Mouse (Mus musculus) spleen, adult 2 months (tissue): ENCODE measurements around the gene Smox. TPM values are rescaled to one million over a fixed set of nuclear protein-coding genes. Genes with fewer than 3 reads are reported as not detected.

ENCODE experiments used
- DNase-seq, 2 experiments: peaks; one replicate each; pipeline versions ENCODE4 v3.0.0 to v3.0.0-alpha.2; 2012 to 2021; ENCODE audit warnings: low spot score in 2 of 2, low read depth in 1 of 2
- H3K27ac ChIP-seq: fragments of 200-500 bp; 2 replicates; pipeline ENCODE4 v1.5.1; 2012; ENCODE audit warnings: low read length, inconsistent platforms; ENCODE audit not compliant: insufficient read depth
- H3K27me3 ChIP-seq: fragments of 200-500 bp; 2 replicates; pipeline ENCODE4 v1.6.1; 2012; ENCODE audit warnings: mild to moderate bottlenecking, moderate library complexity, low read length, inconsistent platforms; ENCODE audit not compliant: control insufficient read depth, insufficient read depth
- H3K36me3 ChIP-seq: fragments of 200-500 bp; 2 replicates; pipeline ENCODE4 v1.6.1; 2012; ENCODE audit warnings: mild to moderate bottlenecking, low read length, inconsistent platforms; ENCODE audit not compliant: control insufficient read depth, insufficient read depth
- H3K4me1 ChIP-seq: fragments of 200-500 bp; 2 replicates; pipeline ENCODE4 v1.6.1; 2011; ENCODE audit warnings: inconsistent platforms; ENCODE audit not compliant: control insufficient read depth, insufficient read depth, insufficient read length
- H3K4me3 ChIP-seq: fragments of 200-500 bp; 2 replicates; pipeline ENCODE4 v1.5.1; 2011; ENCODE audit warnings: mild to moderate bottlenecking, inconsistent platforms; ENCODE audit not compliant: insufficient read depth, insufficient read length; ENCODE audit errors: extremely low read depth
- CTCF ChIP-seq: fragments of 200-500 bp; IDR thresholded peaks from 2 replicates; pipeline ENCODE4 v1.5.1; 2011; ENCODE audit warnings: mild to moderate bottlenecking, inconsistent platforms; ENCODE audit not compliant: insufficient read depth, insufficient read length, insufficient replicate concordance; ENCODE audit errors: extremely low read depth
- POLR2A ChIP-seq: fragments of 200-500 bp; IDR thresholded peaks from 2 replicates; pipeline ENCODE4 v1.6.1; 2011; ENCODE audit warnings: low read depth, low read length, inconsistent platforms
- WGBS: fragments of 180-500 bp; shearing (Covaris S2); methylation state at CpG from one replicate; pipeline ENCODE4 v1.1.7; 2018; 5-methylcytosine and 5-hydroxymethylcytosine counted together
- polyA plus RNA-seq: library from polyadenylated mRNA; depleted of rRNA; stranded (reverse); fragments of >200 nt; gene quantifications from 2 replicates; pipeline ENCODE4 v1.2.3, GENCODE M21; 2012

Smox gene
- polyA plus RNA-seq, 1 experiment: 91.7 TPM

DNA sequence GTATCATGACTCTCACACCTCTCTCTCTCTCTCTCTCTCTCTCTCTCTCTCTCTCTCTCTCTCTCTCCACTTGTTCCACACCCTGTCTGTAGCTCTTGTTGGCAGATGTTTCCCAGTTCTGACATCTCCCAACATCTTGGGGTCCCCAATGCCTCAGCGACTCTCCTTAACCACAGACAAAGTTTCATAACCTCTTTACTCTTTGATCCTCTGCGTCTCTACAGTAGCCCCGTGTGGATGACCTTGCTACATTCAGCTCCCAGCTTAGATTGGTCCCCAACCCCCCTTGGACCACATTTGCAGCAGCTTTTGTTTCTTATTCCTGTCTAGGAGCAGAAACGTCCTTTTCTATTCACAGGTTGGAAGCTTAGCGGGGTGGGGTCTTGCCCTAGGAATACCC is 41.6 kb upstream of the Smox start:
- Histone ChIP-seq H3K36me3 (no peaks in the 10 kb centered on the region), H3K4me1 (no peaks in the 10 kb centered on the region), H3K27me3 (no peaks in the 10 kb centered on the region), H3K4me3 (no peak overlapping the region), H3K27ac (no peak overlapping the region)
- WGBS: 35% methylated on average over 5 of the region's 5 CpGs
- TF ChIP-seq POLR2A: no peak
- no peak for TF ChIP-seq CTCF
- no peak for DNase-seq

DNA sequence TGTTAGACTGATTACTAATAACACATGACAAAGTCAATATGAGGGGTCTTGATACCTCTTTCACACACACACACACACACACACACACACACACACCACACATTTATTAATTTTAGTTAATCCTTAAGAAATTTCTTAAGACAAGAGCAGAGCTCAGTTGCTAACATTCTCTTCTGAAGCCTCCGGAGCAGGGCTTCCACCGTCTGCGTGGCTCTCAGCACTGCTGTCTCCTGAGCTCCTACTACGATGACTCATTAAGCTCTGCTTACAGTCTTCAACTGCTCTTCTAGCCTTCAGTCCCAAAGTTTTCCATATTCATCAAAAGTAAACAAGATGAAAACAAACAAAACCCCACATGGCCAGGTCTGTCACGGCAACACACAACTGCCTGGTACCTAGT is 40.8 kb upstream of the Smox start:
- Histone ChIP-seq H3K4me3 (no peak overlapping the region), H3K27ac (no peak overlapping the region), H3K36me3 (no peaks in the 10 kb centered on the region), H3K4me1 (no peaks in the 10 kb centered on the region), H3K27me3 (no peaks in the 10 kb centered on the region)
- TF ChIP-seq CTCF: no peak
- no peak for TF ChIP-seq POLR2A
- 90% methylated on average over 5 of the region's 5 CpGs for WGBS
- no peak for DNase-seq

DNA sequence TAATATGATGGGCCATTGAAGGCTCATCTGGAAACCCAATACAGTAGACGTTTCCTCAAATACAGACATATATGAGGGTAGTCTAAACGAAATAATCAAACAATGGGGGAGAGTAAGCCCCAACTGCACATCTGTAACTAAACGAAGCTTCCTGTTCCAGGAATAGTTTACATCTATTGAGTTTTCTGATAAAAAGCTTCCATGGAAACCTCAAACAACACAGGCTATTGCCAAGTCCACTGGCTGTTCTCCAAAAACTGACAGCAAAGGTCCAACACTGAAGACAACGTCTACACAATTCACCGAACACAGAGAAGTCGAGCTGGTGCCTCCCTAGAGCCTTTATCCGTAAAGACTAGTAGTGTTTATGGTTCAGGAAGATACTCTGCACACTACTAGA is 33.6 kb upstream of the Smox start:
- DNase-seq: no peak
- Histone ChIP-seq H3K27me3 (no peaks in the 10 kb centered on the region), H3K36me3 (no peaks in the 10 kb centered on the region), H3K4me1 (no peaks in the 10 kb centered on the region), H3K4me3 (no peak overlapping the region), H3K27ac (no peak overlapping the region)
- 75% methylated on average over 7 of the region's 7 CpGs for WGBS
- TF ChIP-seq CTCF: no peak
- TF ChIP-seq POLR2A: no peak

DNA sequence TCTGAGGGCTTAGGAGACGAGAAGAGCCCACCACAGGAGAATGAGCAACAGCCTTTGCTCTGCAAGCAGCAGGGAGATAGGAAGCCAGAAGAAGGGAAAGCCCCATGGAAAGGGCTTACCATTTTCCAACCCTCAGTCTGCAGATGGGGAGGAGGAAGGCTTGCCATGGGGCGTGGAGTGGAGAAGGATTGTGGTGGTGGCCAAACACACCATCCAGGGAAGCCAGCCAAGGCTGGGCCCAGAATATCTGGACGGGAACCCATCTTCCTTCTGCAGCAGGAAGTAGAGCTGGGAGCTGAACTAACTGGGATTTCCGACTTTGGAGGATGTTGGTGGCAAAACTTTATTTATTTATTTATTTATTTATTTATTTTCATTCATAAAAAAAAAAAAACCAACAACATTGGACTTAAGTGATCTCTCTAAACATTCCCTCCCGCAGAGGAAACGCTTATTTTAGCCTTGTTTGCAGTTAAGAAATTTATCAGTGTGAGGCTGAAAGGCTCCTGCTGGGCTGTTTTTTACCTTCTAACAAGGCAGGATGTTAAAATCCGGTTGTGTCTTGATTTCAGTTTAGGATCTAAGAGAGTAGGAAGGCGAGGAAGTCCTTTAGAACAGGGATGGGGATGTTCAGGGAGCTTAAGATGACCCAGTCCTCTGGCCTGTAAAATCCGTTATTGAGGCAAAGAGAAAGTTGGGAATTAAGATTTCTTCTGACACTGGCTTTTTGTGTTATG is 30.2 kb upstream of the Smox start:
- no peaks in the 10 kb centered on the region for H3K27me3 ChIP-seq
- H3K4me3 ChIP-seq: no peak overlapping the region
- no peak for DNase-seq
- WGBS: 78% methylated on average over 9 of the region's 9 CpGs
- no peaks in the 10 kb centered on the region for H3K4me1 ChIP-seq
- H3K36me3 ChIP-seq: no peaks in the 10 kb centered on the region
- no peak for TF ChIP-seq POLR2A
- TF ChIP-seq CTCF: no peak
- no peak overlapping the region for H3K27ac ChIP-seq

DNA sequence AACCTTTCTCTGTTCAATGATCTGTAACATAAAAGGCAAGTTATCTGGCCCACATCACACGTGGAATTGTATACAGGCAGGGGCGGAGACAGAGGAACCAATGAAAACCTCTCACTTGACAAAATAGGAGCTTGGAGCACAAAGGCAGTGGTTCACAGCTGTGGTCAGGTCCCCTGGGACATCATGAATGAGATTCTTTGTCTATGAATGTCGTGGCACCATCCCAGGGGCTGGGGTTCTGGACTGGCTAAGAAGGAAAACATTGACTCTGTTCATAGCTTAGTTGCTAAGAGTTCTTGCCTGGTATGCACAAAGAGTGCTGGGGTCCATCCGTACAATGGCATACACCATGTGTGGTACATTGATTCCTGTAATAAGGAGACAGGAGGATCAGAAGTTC is 28.3 kb upstream of the Smox start:
- TF ChIP-seq POLR2A: no peak
- no peak for TF ChIP-seq CTCF
- WGBS: 61% methylated on average over 4 of the region's 4 CpGs
- Histone ChIP-seq H3K27ac (no peak overlapping the region), H3K4me3 (no peak overlapping the region), H3K27me3 (no peaks in the 10 kb centered on the region), H3K36me3 (no peaks in the 10 kb centered on the region), H3K4me1 (no peaks in the 10 kb centered on the region)
- DNase-seq: no peak

DNA sequence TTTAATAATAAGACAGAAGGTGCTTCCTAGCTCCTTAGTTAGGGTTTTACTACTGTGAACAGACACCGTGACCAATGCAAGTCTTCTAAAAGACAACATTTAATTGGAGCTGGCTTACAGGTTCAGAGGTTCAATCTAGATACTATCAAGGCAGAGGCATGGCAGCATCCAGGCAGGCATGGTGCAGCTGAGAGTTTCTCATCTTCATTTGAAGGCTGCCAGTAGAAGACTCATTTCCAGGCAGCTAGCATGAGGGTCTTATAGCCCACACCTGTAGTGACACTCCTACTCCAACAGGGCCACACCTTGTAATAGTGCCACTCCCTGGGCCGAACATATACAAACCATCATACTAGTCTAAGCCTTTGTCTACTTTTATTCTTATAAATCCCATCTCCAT is 27.1 kb upstream of the Smox start:
- WGBS: 89% methylated on average over 2 of the region's 2 CpGs
- TF ChIP-seq CTCF: no peak
- no peak for TF ChIP-seq POLR2A
- Histone ChIP-seq H3K36me3 (no peaks in the 10 kb centered on the region), H3K27me3 (no peaks in the 10 kb centered on the region), H3K4me1 (no peaks in the 10 kb centered on the region), H3K4me3 (no peak overlapping the region), H3K27ac (no peak overlapping the region)
- no peak for DNase-seq

DNA sequence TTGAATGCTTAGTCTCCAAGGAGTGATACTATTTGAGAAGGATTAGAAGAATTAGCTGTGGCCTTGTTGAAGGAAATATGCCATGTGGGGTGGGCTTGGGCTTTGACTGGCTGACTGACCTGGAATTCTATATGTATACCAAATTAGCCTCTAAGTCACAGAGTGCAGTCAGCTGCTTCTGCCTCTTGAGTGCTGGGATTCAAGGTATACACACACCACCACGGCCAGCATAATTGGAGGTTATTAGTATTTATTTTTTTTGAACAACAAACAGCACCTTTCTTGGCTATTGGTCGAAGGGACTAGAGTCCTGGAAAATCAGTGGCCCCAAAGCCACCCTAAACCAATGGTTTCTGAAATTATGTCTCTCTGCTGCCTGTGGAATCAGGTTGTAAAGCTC is 24.6 kb upstream of the Smox start:
- TF ChIP-seq CTCF (no peak), POLR2A (no peak)
- H3K27ac ChIP-seq: no peak overlapping the region
- H3K4me1 ChIP-seq: no peaks in the 10 kb centered on the region
- no peaks in the 10 kb centered on the region for H3K27me3 ChIP-seq
- no peak for DNase-seq
- H3K36me3 ChIP-seq: no peaks in the 10 kb centered on the region
- WGBS: 85% methylated on average over 2 of the region's 2 CpGs
- H3K4me3 ChIP-seq: no peak overlapping the region
